Mouse (Mus musculus): ENCODE results near the gene Gldc.

- TF ChIP-seq EP300 (IDR thresholded peaks at IDR 0.05) = no peak
- TF ChIP-seq CTCF (IDR thresholded peaks at IDR 0.05) = no peak
Observed at GRCm38 (mm10) chr19:30194999-30195398, 19.8 kb upstream of the Gldc start.

Measured in lung, postnatal 0 days (tissue).